Mouse (Mus musculus) layer of hippocampus, adult 11-12 months (tissue): ENCODE results near the gene Rasa2.
"Not testable (repeated sequence)": the region's sequence is repeated elsewhere in the genome, so short reads cannot be mapped to it uniquely, and the experiment has no call there.

Experiments
- DNase-seq: peaks from one replicate; pipeline ENCODE4 v3.0.0; 2022; ENCODE audit warnings: low spot score

Gene Rasa2

GRCm38 (mm10) chr9:96524972-96525506, 106.4 kb downstream of the Rasa2 start, which contains the start of gene Gm28729:
Gm28729 (minus strand) TSS chr9:96525264.
- DNase-seq, result no peak

GRCm38 (mm10) chr9:96523148-96523547, 108.3 kb downstream of the Rasa2 start:
- DNase-seq, result no peak

- not testable (repeated sequence) for DNase-seq
Measured at GRCm38 (mm10) chr9:96521574-96521973, 109.8 kb downstream of the Rasa2 start.

- no peak for DNase-seq
Measured at GRCm38 (mm10) chr9:96517429-96517828, 114.0 kb downstream of the Rasa2 start.

- no peak for DNase-seq
Measured at GRCm38 (mm10) chr9:96516806-96517205, 114.6 kb downstream of the Rasa2 start.

GRCm38 (mm10) chr9:96515737-96516136, 115.7 kb downstream of the Rasa2 start:
- DNase-seq, result no peak

GRCm38 (mm10) chr9:96514278-96514677, 117.1 kb downstream of the Rasa2 start:
- DNase-seq, result no peak

- DNase-seq, result peak; percentile 40
Measured at GRCm38 (mm10) chr9:96506011-96506498, 125.4 kb downstream of the Rasa2 start.

GRCm38 (mm10) chr9:96505156-96505555, 126.3 kb downstream of the Rasa2 start:
- DNase-seq, result no peak

GRCm38 (mm10) chr9:96504116-96504895, 127.1 kb downstream of the Rasa2 start:
- no peak for DNase-seq

- no peak for DNase-seq
Measured at GRCm38 (mm10) chr9:96502856-96503610, 128.4 kb downstream of the Rasa2 start.

GRCm38 (mm10) chr9:96501217-96501616, 130.2 kb downstream of the Rasa2 start:
- DNase-seq, result no peak

GRCm38 (mm10) chr9:96493212-96493611, 138.2 kb downstream of the Rasa2 start:
- DNase-seq, result no peak

GRCm38 (mm10) chr9:96491810-96492209, 139.6 kb downstream of the Rasa2 start:
- peak; percentile 15 for DNase-seq
